Mouse (Mus musculus) olfactory bulb, adult 2 months (tissue): Measurements from ENCODE around the gene Bud23.

Experiments
- CTCF ChIP-seq: fragments of 200-500 bp; IDR thresholded peaks from 2 replicates; pipeline ENCODE4 v1.5.1; 2012; ENCODE audit warnings: low read depth, mild to moderate bottlenecking, low read length, moderate library complexity; ENCODE audit not compliant: insufficient read depth
- POLR2A ChIP-seq: fragments of 200-500 bp; IDR thresholded peaks from 2 replicates; pipeline ENCODE4 v1.6.1; 2012; ENCODE audit warnings: mild to moderate bottlenecking, low read depth, low read length, moderate library complexity; ENCODE audit not compliant: insufficient read depth

DNA sequence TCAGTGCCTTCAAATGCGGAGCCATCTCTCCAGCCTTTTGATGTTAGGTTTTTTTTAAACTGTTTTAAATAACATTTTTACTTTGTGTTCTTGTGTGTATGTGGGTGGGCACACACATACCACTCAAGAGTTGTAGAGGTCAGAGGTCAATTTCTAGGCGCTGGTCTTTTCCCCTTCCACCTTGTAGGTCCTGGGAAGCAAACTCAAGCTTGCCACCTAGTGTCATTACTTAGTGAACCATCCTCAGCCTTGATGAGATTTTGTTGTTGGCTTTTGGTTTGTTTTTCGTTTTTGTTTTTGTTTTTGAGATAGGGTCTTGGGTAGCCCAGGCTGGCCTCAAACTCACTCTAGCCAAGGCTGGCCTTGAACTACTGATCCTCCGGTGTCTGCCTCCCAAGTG is 10.9 kb upstream of the Bud23 start:
- TF ChIP-seq CTCF = no peak
- no peak for TF ChIP-seq POLR2A
